In the genomic region with DNA sequence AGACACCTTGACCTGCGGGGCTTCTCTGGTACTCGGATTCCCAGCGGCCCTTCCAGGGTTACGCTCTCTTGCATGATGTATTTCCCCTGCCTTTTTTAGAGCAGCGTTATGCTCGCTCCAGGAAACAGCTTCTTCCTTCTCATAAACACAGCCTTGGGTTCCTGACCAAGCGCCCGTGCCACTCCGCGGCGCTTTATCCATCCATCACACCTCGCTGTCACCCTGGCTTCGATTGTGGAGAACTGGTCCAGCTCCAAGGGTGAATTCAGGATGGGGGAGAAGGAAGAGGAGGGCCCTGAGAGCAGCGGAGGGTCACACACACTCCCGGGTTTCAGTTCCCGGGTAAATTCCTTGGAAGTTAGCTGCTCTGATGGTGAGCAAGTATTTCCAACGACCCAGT, we compare ENCODE assay signal across 23 mouse cellular contexts. TPM values are rescaled to one million over a fixed set of nuclear protein-coding genes. Genes with fewer than 3 reads are reported as not detected.
DNase-seq lines count a peak whose midpoint lies in the region; ATAC-seq lines count a peak whose summit lies in the region.
"Had no signal": no experiment of that assay in that cellular context is flagged by ENCODE, and none has a peak within 500 bp of the region (broad histone marks: within the 10 kb centered on the region; RNA-seq: fewer than 3 reads in every experiment).

No protein-coding gene starts in this region.

- intact Hi-C loops in gastrocnemius, postnatal 14 days (cut with DNase I; ENCODE audit: low total_unique reads): no loop called here

- no peak overlapping the region for H3K27ac ChIP-seq in hindbrain, embryonic 11.5 days (ENCODE audit: low read depth, low read length)
- no peak overlapping the region for H3K27ac ChIP-seq in hindbrain, embryonic 13.5 days
- H3K27ac ChIP-seq in embryonic facial prominence, embryonic 10.5 days (replicated peaks): no peak overlapping the region
- H3K27ac ChIP-seq: embryonic facial prominence, embryonic 13.5 days; kidney, postnatal 0 days; neural tube, embryonic 13.5 days had no signal

- ATAC-seq in hindbrain, embryonic 11.5 days (ENCODE audit: low FRiP score): no peak
- no peak for ATAC-seq in hindbrain, embryonic 13.5 days (ENCODE audit: low FRiP score)
- ATAC-seq: activated CD4-positive, CD25-positive, alpha-beta regulatory T cell, adult 4 months; midbrain, embryonic 16.5 days had no signal

- H3K36me3 ChIP-seq in hindbrain, embryonic 11.5 days (ENCODE audit: control insufficient read depth, insufficient read depth, low read length): no peaks in the 10 kb centered on the region
- no peaks in the 10 kb centered on the region for H3K36me3 ChIP-seq in hindbrain, embryonic 13.5 days
- H3K36me3 ChIP-seq in embryonic facial prominence, embryonic 10.5 days (replicated peaks): no peaks in the 10 kb centered on the region
- H3K36me3 ChIP-seq: embryonic facial prominence, embryonic 13.5 days; neural tube, embryonic 13.5 days had no signal

- no peaks in the 10 kb centered on the region for H3K9me3 ChIP-seq in hindbrain, embryonic 11.5 days (ENCODE audit: control insufficient read depth, low read length)
- no peaks in the 10 kb centered on the region for H3K9me3 ChIP-seq in hindbrain, embryonic 13.5 days
- no peaks in the 10 kb centered on the region for H3K9me3 ChIP-seq in embryonic facial prominence, embryonic 10.5 days
- H3K9me3 ChIP-seq: embryonic facial prominence, embryonic 13.5 days; neural tube, embryonic 13.5 days had no signal

- H3K4me1 ChIP-seq in hindbrain, embryonic 11.5 days (replicated peaks; ENCODE audit: control insufficient read depth, insufficient read depth, low read length): no peaks in the 10 kb centered on the region; the same call in 1 of the 2 replicates
- peaks cover 6% of the 10 kb centered on the region for H3K4me1 ChIP-seq in hindbrain, embryonic 13.5 days (replicated peaks)
- peaks cover 7% of the 10 kb centered on the region; the same call in 1 of the 2 replicates for H3K4me1 ChIP-seq in embryonic facial prominence, embryonic 10.5 days
- H3K4me1 ChIP-seq: embryonic facial prominence, embryonic 13.5 days; neural tube, embryonic 13.5 days had no signal

- no peak overlapping the region for H3K4me3 ChIP-seq in hindbrain, embryonic 11.5 days (ENCODE audit: low read depth, low read length)
- H3K4me3 ChIP-seq in hindbrain, embryonic 13.5 days: no peak overlapping the region
- H3K4me3 ChIP-seq in embryonic facial prominence, embryonic 10.5 days: no peak overlapping the region
- H3K4me3 ChIP-seq: embryonic facial prominence, embryonic 13.5 days; neural tube, embryonic 13.5 days had no signal

- no peak overlapping the region for H3K9ac ChIP-seq in hindbrain, embryonic 11.5 days (ENCODE audit: low read depth, low read length)
- H3K9ac ChIP-seq in hindbrain, embryonic 13.5 days: no peak overlapping the region
- H3K9ac ChIP-seq: embryonic facial prominence, embryonic 13.5 days; neural tube, embryonic 13.5 days had no signal

- 1% methylated on average over 17 of the region's 17 CpGs for WGBS in hindbrain, embryonic 11.5 days
- 2% methylated on average over 17 of the region's 17 CpGs for WGBS in hindbrain, embryonic 13.5 days
- WGBS in embryonic facial prominence, embryonic 10.5 days: 1% methylated on average over 17 of the region's 17 CpGs

- H3K27me3 ChIP-seq in hindbrain, embryonic 11.5 days (ENCODE audit: control insufficient read depth, insufficient read depth, low read length): peaks cover 43% of the 10 kb centered on the region
- peaks cover 85% of the 10 kb centered on the region for H3K27me3 ChIP-seq in hindbrain, embryonic 13.5 days
- peaks cover 100% of the 10 kb centered on the region for H3K27me3 ChIP-seq in embryonic facial prominence, embryonic 10.5 days (replicated peaks; ENCODE audit: low read depth, poor library complexity, severe bottlenecking)
- H3K27me3 ChIP-seq: CH12.LX had no signal

- H3K4me2 ChIP-seq in hindbrain, embryonic 11.5 days (replicated peaks; ENCODE audit: low read depth, low read length): no peak overlapping the region
- no peak overlapping the region for H3K4me2 ChIP-seq in hindbrain, embryonic 13.5 days
- H3K4me2 ChIP-seq: embryonic facial prominence, embryonic 13.5 days; neural tube, embryonic 13.5 days had no signal

- DNase-seq in adrenal gland, postnatal 14 days: peak; percentile 12
- DNase-seq in adrenal gland, postnatal 4 days (ENCODE audit: low spot score in 2 of 2): no peak
- peak; percentile 36 for DNase-seq in hindbrain, embryonic 11.5 days (ENCODE audit: low spot score)
- DNase-seq in embryonic facial prominence, embryonic 10.5 days (ENCODE audit: low spot score): peak; percentile 31
- peak; percentile 21 for DNase-seq in lung, postnatal 36 days
- no peak for DNase-seq in testis, postnatal 10 days (ENCODE audit: low spot score)
- no peak for DNase-seq in gastrocnemius, postnatal 14 days
- DNase-seq: cerebellum, adult 11 months; cerebellum, postnatal 36 days; gastrocnemius, postnatal 10 days; layer of hippocampus, adult 9-11 months; retina, postnatal 1 day; thymus, postnatal 14 days had no signal

RNA-seq across cellular contexts. Expression of a gene that starts 28.5 kb away (rescaled TPM):
- not detected in 2 replicates for total RNA-seq in adrenal gland, postnatal 14 days (2021)
- total RNA-seq in adrenal gland, postnatal 4 days (2021): under 1 TPM in 1 of 2 experiments, not detected in 1; 0.28 TPM
- 0.20 and 0.38 TPM in 2 replicates for polyA plus RNA-seq in hindbrain, embryonic 11.5 days (2014; fragmentation: Nextera tagmentation; extraction: Ambion mirVana)
- polyA plus RNA-seq in hindbrain, embryonic 13.5 days (2015; fragmentation: Nextera tagmentation; extraction: Ambion mirVana): 0.18 TPM in 1 of 2 replicates, not detected in the other
- polyA plus RNA-seq in embryonic facial prominence, embryonic 10.5 days (2016; fragmentation: Nextera tagmentation; extraction: Ambion mirVana): 3.7 and 4.1 TPM in 2 replicates
- total RNA-seq in gastrocnemius, postnatal 14 days (2021): not detected
- total RNA-seq: CH12.LX; gastrocnemius, postnatal 10 days; left cerebral cortex, postnatal 14 days; liver, adult 2 months had no signal
- polyA plus RNA-seq: activated CD4-positive, CD25-positive, alpha-beta regulatory T cell, adult 4 months; heart, postnatal 0 days; kidney, postnatal 0 days; neural tube, embryonic 13.5 days had no signal

RNA-seq across cellular contexts. Expression of a gene that starts 59.2 kb away (rescaled TPM):
- 184 and 213 TPM in 2 replicates for total RNA-seq in adrenal gland, postnatal 14 days (2021)
- total RNA-seq in adrenal gland, postnatal 4 days (2021): 10 to 100 TPM; 59.8 to 62.7 TPM
- polyA plus RNA-seq in hindbrain, embryonic 11.5 days (2014; fragmentation: Nextera tagmentation; extraction: Ambion mirVana): 51.0 and 53.4 TPM in 2 replicates
- polyA plus RNA-seq in hindbrain, embryonic 13.5 days (2015; fragmentation: Nextera tagmentation; extraction: Ambion mirVana): 75.4 and 75.8 TPM in 2 replicates
- 55.4 and 57.9 TPM in 2 replicates for polyA plus RNA-seq in embryonic facial prominence, embryonic 10.5 days (2016; fragmentation: Nextera tagmentation; extraction: Ambion mirVana)
- 100 to 1,000 TPM; 223 to 303 TPM for total RNA-seq in gastrocnemius, postnatal 14 days (2021)

Comparison
In these comparisons a context has a peak if more than half of its experiments do, and no peak if none do; other contexts are left out.
1. DNase-seq: peak in adrenal gland, postnatal 14 days (single experiment), hindbrain, embryonic 11.5 days (single experiment), embryonic facial prominence, embryonic 10.5 days (single experiment) and lung, postnatal 36 days (single experiment); none in adrenal gland, postnatal 4 days (0 of 2), testis, postnatal 10 days (single experiment) and gastrocnemius, postnatal 14 days (single experiment).